Mouse (Mus musculus): ENCODE results near the gene Brd2. TPM values are rescaled to one million over a fixed set of nuclear protein-coding genes. Genes with fewer than 3 reads are reported as not detected.

The Brd2 gene
- polyA plus RNA-seq, 1 experiment from 2014 or later = 32.5 TPM

- no peak overlapping the region for H3K4me3 ChIP-seq (ENCODE audit: low read depth, low read length)
- WGBS (ENCODE audit: insufficient replicate concordance) = 43% methylated on average over 3 of the region's 3 CpGs
- H3K27ac ChIP-seq (ENCODE audit: low read depth) = no peak overlapping the region
- peaks cover 4% of the 10 kb centered on the region; the same call in 1 of the 2 replicates for H3K4me1 ChIP-seq (ENCODE audit: insufficient read depth)
- no peaks in the 10 kb centered on the region for H3K9me3 ChIP-seq (ENCODE audit: low read length)
- no peak overlapping the region for H3K9ac ChIP-seq (replicated peaks)
- ATAC-seq (no peak), DNase-seq (no peak)
- no peak for TF ChIP-seq CTCF (IDR thresholded peaks at IDR 0.05; ENCODE audit: low read depth)
- no peak for TF ChIP-seq EP300 (IDR thresholded peaks at IDR 0.05; ENCODE audit: low read depth)
- no peaks in the 10 kb centered on the region for H3K36me3 ChIP-seq (replicated peaks; ENCODE audit: insufficient read depth, low read length)
- H3K4me2 ChIP-seq (ENCODE audit: low read depth, low read length) = no peak overlapping the region
- H3K27me3 ChIP-seq (ENCODE audit: insufficient read depth, low read length) = no peaks in the 10 kb centered on the region; the same call in 1 of the 2 replicates
Measured at GRCm38 (mm10) chr17:34096497-34097010, 25.9 kb downstream of the Brd2 start.

- no peak overlapping the region for H3K27ac ChIP-seq (ENCODE audit: low read depth)
- TF ChIP-seq EP300 (IDR thresholded peaks at IDR 0.05; ENCODE audit: low read depth) (no peak), CTCF (IDR thresholded peaks at IDR 0.05; ENCODE audit: low read depth) (no peak)
- no peak for DNase-seq
Measured at GRCm38 (mm10) chr17:34094283-34095035, 28.0 kb downstream of the Brd2 start.

GRCm38 (mm10) chr17:34093199-34093874 lies 29.1 kb downstream of the Brd2 start:
- no peak overlapping the region for H3K27ac ChIP-seq (ENCODE audit: low read depth)
- DNase-seq (no peak), ATAC-seq (no peak)
- H3K9me3 ChIP-seq (ENCODE audit: low read length) = no peaks in the 10 kb centered on the region
- 0 out of 2 replicates have a peak, but pooled peaks cover 4% of the 10 kb centered on the region for H3K4me1 ChIP-seq (ENCODE audit: insufficient read depth)
- no peaks in the 10 kb centered on the region for H3K27me3 ChIP-seq (ENCODE audit: insufficient read depth, low read length)
- TF ChIP-seq EP300 (IDR thresholded peaks at IDR 0.05; ENCODE audit: low read depth) (no peak), CTCF (IDR thresholded peaks at IDR 0.05; ENCODE audit: low read depth) (no peak)
- no peaks in the 10 kb centered on the region for H3K36me3 ChIP-seq (replicated peaks; ENCODE audit: insufficient read depth, low read length)
- H3K9ac ChIP-seq (replicated peaks) = no peak overlapping the region
- 38% methylated on average over 7 of the region's 7 CpGs for WGBS (ENCODE audit: insufficient replicate concordance)
- no peak overlapping the region for H3K4me2 ChIP-seq (ENCODE audit: low read depth, low read length)
- H3K4me3 ChIP-seq (ENCODE audit: low read depth, low read length) = no peak overlapping the region

More at GRCm38 (mm10) chr17:34094283-34095035, 28.0 kb downstream of the Brd2 start:
- H3K36me3 ChIP-seq (replicated peaks; ENCODE audit: insufficient read depth, low read length) = no peaks in the 10 kb centered on the region
- WGBS (ENCODE audit: insufficient replicate concordance) = 61% methylated on average over 27 of the region's 27 CpGs
- no peak overlapping the region for H3K4me2 ChIP-seq (ENCODE audit: low read depth, low read length)
- H3K9me3 ChIP-seq (ENCODE audit: low read length) = no peaks in the 10 kb centered on the region
- no peak overlapping the region for H3K4me3 ChIP-seq (ENCODE audit: low read depth, low read length)
- 0 out of 2 replicates have a peak, but pooled peaks cover 4% of the 10 kb centered on the region for H3K4me1 ChIP-seq (ENCODE audit: insufficient read depth)
- no peak for ATAC-seq
- no peak overlapping the region for H3K9ac ChIP-seq (replicated peaks)
- no peaks in the 10 kb centered on the region for H3K27me3 ChIP-seq (ENCODE audit: insufficient read depth, low read length)

- DNase-seq = no peak
- 0 out of 2 replicates have a peak within 1 kb of the TSS, but pooled peaks have one; percentile 30 for H3K9ac ChIP-seq (replicated peaks)
- H3K27me3 ChIP-seq (ENCODE audit: insufficient read depth, low read length) = no peaks in the 10 kb centered on the region
- peak within 1 kb of the TSS; percentile 52 for H3K4me2 ChIP-seq (ENCODE audit: low read depth, low read length)
- ATAC-seq = no peak
- H3K4me1 ChIP-seq (ENCODE audit: insufficient read depth) = 0 out of 2 replicates have a peak, but pooled peaks cover 4% of the 10 kb centered on the region
- TF ChIP-seq EP300 (IDR thresholded peaks at IDR 0.05; ENCODE audit: low read depth) (no peak), CTCF (IDR thresholded peaks at IDR 0.05; ENCODE audit: low read depth) (no peak)
- H3K9me3 ChIP-seq (ENCODE audit: low read length) = no peaks in the 10 kb centered on the region
- no peaks in the 10 kb centered on the region for H3K36me3 ChIP-seq (replicated peaks; ENCODE audit: insufficient read depth, low read length)
- H3K27ac ChIP-seq (ENCODE audit: low read depth) = 0 out of 2 replicates have a peak within 1 kb of the TSS, but pooled peaks have one; percentile 39
- WGBS (ENCODE audit: insufficient replicate concordance) = 13% methylated on average over 11 of the region's 11 CpGs
- 0 out of 2 replicates have a peak within 1 kb of the TSS, but pooled peaks have one; percentile 15 for H3K4me3 ChIP-seq (ENCODE audit: low read depth, low read length)
Measured at GRCm38 (mm10) chr17:34092197-34092875, 30.1 kb downstream of the Brd2 start, which contains the start of gene H2-Oa. Gene H2-Oa (plus strand): TSS chr17:34092340.

- 47% methylated on average over 7 of the region's 7 CpGs for WGBS (ENCODE audit: insufficient replicate concordance)
- peak; percentile 57 for DNase-seq
- no peaks in the 10 kb centered on the region for H3K9me3 ChIP-seq (ENCODE audit: low read length)
- no peak for ATAC-seq
- 0 out of 2 replicates have a peak, but pooled peaks cover 4% of the 10 kb centered on the region for H3K4me1 ChIP-seq (ENCODE audit: insufficient read depth)
- no peak overlapping the region for H3K4me2 ChIP-seq (ENCODE audit: low read depth, low read length)
- H3K9ac ChIP-seq (replicated peaks) = no peak overlapping the region
- TF ChIP-seq EP300 (IDR thresholded peaks at IDR 0.05; ENCODE audit: low read depth) (no peak), CTCF (IDR thresholded peaks at IDR 0.05; ENCODE audit: low read depth) (peak; percentile 60)
- H3K36me3 ChIP-seq (replicated peaks; ENCODE audit: insufficient read depth, low read length) = no peaks in the 10 kb centered on the region
- H3K27me3 ChIP-seq (ENCODE audit: insufficient read depth, low read length) = peaks cover under 1% of the 10 kb centered on the region; the same call in 1 of the 2 replicates
- no peak overlapping the region for H3K4me3 ChIP-seq (ENCODE audit: low read depth, low read length)
- H3K27ac ChIP-seq (ENCODE audit: low read depth) = no peak overlapping the region
Measured at GRCm38 (mm10) chr17:34090923-34091322, 31.5 kb downstream of the Brd2 start.
